Mouse (Mus musculus) central nervous system, embryonic 18 days (tissue): ENCODE measurements around the gene Zbtb44. TPM values are rescaled to one million over a fixed set of nuclear protein-coding genes. Genes with fewer than 3 reads are reported as not detected.

ENCODE experiments used
- polyA plus RNA-seq: library from polyadenylated mRNA; depleted of rRNA; stranded (reverse); fragments of >200 nt; gene quantifications from 2 replicates; pipeline ENCODE4 v1.2.3, GENCODE M21; 2012; rRNA removed

The Zbtb44 gene
- 6.8 TPM in 2 replicates for polyA plus RNA-seq

DNA sequence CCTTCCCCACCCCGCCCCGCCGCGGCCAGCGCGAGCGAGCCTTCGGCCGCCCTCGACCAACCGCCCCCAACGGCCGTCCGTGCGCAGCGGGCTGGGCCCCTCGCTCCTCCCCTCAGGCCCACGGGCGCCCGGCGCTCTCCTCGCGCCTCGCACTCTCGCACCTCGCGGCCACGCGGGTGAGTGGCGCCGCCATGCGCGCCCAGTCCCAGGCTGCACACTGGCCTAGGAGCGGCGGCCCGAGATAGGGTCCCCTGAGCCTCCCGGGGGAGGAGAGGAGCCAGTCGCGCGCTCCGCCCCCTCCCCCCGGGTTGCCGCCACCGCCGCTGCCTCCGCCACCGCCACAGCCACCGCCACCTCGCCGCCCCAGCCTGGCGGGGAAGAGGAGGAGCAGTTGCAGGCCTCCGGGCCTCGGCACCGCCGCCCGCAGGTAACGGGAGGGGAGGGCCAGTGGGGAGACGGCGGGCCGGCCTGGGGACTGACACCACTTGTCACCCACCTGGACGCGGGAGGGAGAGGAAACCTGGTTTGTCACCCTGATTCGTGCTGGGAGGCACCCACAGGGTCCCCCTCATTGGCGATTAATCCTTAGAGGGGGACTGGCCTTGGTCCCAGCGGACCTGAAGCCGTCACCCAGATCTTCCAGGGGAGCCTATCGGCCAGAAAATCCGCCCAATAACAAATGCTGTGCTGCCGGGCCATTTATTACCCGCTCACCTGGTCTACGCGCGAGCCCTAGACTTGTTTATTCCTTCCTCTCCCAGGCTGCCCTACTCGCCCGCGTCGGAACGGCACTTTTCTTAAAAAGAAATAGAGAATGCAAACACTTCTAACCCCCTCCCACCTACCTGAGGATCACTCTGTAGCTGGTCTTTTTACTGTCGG, at the start of gene Zbtb44:
TSS of gene Zbtb44 (plus strand) at position 113 of the 882 bp plus-strand sequence.

Other genes with a start within 250 kb of the Zbtb44 start
- gene Adamts15, start 108.2 kb upstream of the Zbtb44 start, polyA plus RNA-seq, result 6.0 and 7.2 TPM in 2 replicates
- gene Adamts8, start 88.1 kb upstream of the Zbtb44 start, polyA plus RNA-seq, result 1.5 and 1.6 TPM in 2 replicates
- gene St14, start 101.2 kb downstream of the Zbtb44 start, polyA plus RNA-seq, result 0.76 and 1.9 TPM in 2 replicates
- gene Aplp2, start 181.2 kb downstream of the Zbtb44 start, polyA plus RNA-seq, result 371 and 372 TPM in 2 replicates
- 27.3 and 27.8 TPM in 2 replicates for gene Prdm10, start 249.9 kb downstream of the Zbtb44 start, polyA plus RNA-seq